15 mouse cellular contexts compared by ENCODE assay signal in genomic region chr19:5839317-5840085, GRCm38 (mm10). TPM values are rescaled to one million over a fixed set of nuclear protein-coding genes. Genes with fewer than 3 reads are reported as not detected.
DNase-seq lines count a peak whose midpoint lies in the region; ATAC-seq and TF ChIP-seq lines count a peak whose summit lies in the region.
"Had no signal": no experiment of that assay in that cellular context is flagged by ENCODE, and none has a peak within 500 bp of the region (broad histone marks: within the 10 kb centered on the region; RNA-seq: fewer than 3 reads in every experiment).

No protein-coding gene starts in this region.

- TF ChIP-seq POLR2A in liver, adult 2 months (IDR thresholded peaks at IDR 0.05; ENCODE audit: extremely low read depth, insufficient read depth, low read length): peak; percentile 74

- H3K27me3 ChIP-seq in heart, postnatal 0 days (ENCODE audit: control insufficient read depth, insufficient read depth, low read length): no peaks in the 10 kb centered on the region
- no peaks in the 10 kb centered on the region for H3K27me3 ChIP-seq in liver, adult 2 months (ENCODE audit: control insufficient read depth, insufficient read depth, low read length)
- H3K27me3 ChIP-seq in liver, embryonic 11.5 days (replicated peaks; ENCODE audit: control insufficient read depth, insufficient read depth, low read length): no peaks in the 10 kb centered on the region
- H3K27me3 ChIP-seq in E14TG2a.4 (ENCODE audit: insufficient read depth, low read length): no peaks in the 10 kb centered on the region
- H3K27me3 ChIP-seq: forebrain, embryonic 12.5 days; neural tube, embryonic 12.5 days had no signal

- peak overlapping the region; percentile 99 for H3K27ac ChIP-seq in heart, postnatal 0 days (ENCODE audit: low read depth)
- peak overlapping the region; percentile 21 for H3K27ac ChIP-seq in liver, adult 2 months (replicated peaks; ENCODE audit: insufficient read depth, low read depth, low read length)
- H3K27ac ChIP-seq in liver, embryonic 11.5 days (ENCODE audit: low read depth, low read length): no peak overlapping the region
- peak overlapping the region; percentile 100 for H3K27ac ChIP-seq in brown adipose tissue, adult 24 weeks (replicated peaks; ENCODE audit: low read depth, low read length)
- H3K27ac ChIP-seq: forebrain, embryonic 12.5 days; neural tube, embryonic 12.5 days had no signal

- H3K9ac ChIP-seq in heart, postnatal 0 days (replicated peaks; ENCODE audit: low read depth, low read length): no peak overlapping the region
- peak overlapping the region; percentile 43 for H3K9ac ChIP-seq in liver, adult 2 months (ENCODE audit: low read depth, low read length)
- H3K9ac ChIP-seq in liver, embryonic 11.5 days (ENCODE audit: low read depth, low read length): no peak overlapping the region
- H3K9ac ChIP-seq: forebrain, embryonic 12.5 days; neural tube, embryonic 12.5 days had no signal

- TF ChIP-seq CTCF in heart, postnatal 0 days (IDR thresholded peaks at IDR 0.05; ENCODE audit: low read depth): no peak
- TF ChIP-seq CTCF in liver, adult 2 months (IDR thresholded peaks at IDR 0.05; ENCODE audit: low read depth, low read length): peak; percentile 39; the same call in 1 of the 2 replicates
- TF ChIP-seq CTCF in E14TG2a.4 (conservative IDR thresholded peaks at IDR 0.05; ENCODE audit: low read length): no peak

- H3K36me3 ChIP-seq in heart, postnatal 0 days (replicated peaks; ENCODE audit: control insufficient read depth, insufficient read depth, low read length): no peaks in the 10 kb centered on the region
- no peaks in the 10 kb centered on the region for H3K36me3 ChIP-seq in liver, adult 2 months (ENCODE audit: control insufficient read depth, insufficient read depth, low read length)
- 0 out of 2 replicates have a peak, but pooled peaks cover 2% of the 10 kb centered on the region for H3K36me3 ChIP-seq in liver, embryonic 11.5 days (ENCODE audit: control insufficient read depth, insufficient read depth, low read length)
- H3K36me3 ChIP-seq in E14TG2a.4 (ENCODE audit: insufficient read depth, low read length): peaks cover 25% of the 10 kb centered on the region; the same call in 1 of the 2 replicates
- H3K36me3 ChIP-seq: forebrain, embryonic 12.5 days; neural tube, embryonic 12.5 days had no signal

- no peak for ATAC-seq in heart, postnatal 0 days (ENCODE audit: insufficient read depth, low read depth)
- no peak for ATAC-seq in liver, embryonic 11.5 days (replicated peaks; ENCODE audit: low FRiP score)
- ATAC-seq in monocyte, adult 5-6 weeks (replicated peaks; ENCODE audit: insufficient number of reproducible peaks, low FRiP score, low TSS enrichment, poor library complexity, severe bottlenecking): no peak
- ATAC-seq: hindbrain, embryonic 16.5 days had no signal

- no peak overlapping the region for H3K4me3 ChIP-seq in heart, postnatal 0 days (ENCODE audit: low read depth, low read length)
- H3K4me3 ChIP-seq in liver, adult 2 months (ENCODE audit: insufficient read depth, low read depth, low read length): peak overlapping the region; percentile 40; the same call in 1 of the 2 replicates
- no peak overlapping the region for H3K4me3 ChIP-seq in liver, embryonic 11.5 days (ENCODE audit: low read depth, low read length)
- 0 out of 2 replicates have a peak overlapping the region, but pooled peaks have one; percentile 87 for H3K4me3 ChIP-seq in E14TG2a.4 (replicated peaks; ENCODE audit: low read length)
- H3K4me3 ChIP-seq in brown adipose tissue, adult 24 weeks (ENCODE audit: insufficient read depth, low read depth, low read length): peak overlapping the region; percentile 67
- H3K4me3 ChIP-seq: forebrain, embryonic 12.5 days; neural tube, embryonic 12.5 days had no signal

- H3K4me1 ChIP-seq in heart, postnatal 0 days (ENCODE audit: control insufficient read depth, insufficient read depth): peaks cover 71% of the 10 kb centered on the region
- peaks cover 19% of the 10 kb centered on the region for H3K4me1 ChIP-seq in liver, adult 2 months (ENCODE audit: control insufficient read depth, insufficient read depth, low read length)
- H3K4me1 ChIP-seq in liver, embryonic 11.5 days (replicated peaks; ENCODE audit: control insufficient read depth, insufficient read depth, low read length): peaks cover 36% of the 10 kb centered on the region
- peaks cover 97% of the 10 kb centered on the region for H3K4me1 ChIP-seq in E14TG2a.4 (replicated peaks; ENCODE audit: low read depth, low read length)
- H3K4me1 ChIP-seq in brown adipose tissue, adult 24 weeks (ENCODE audit: control insufficient read depth, insufficient read depth, insufficient read length, low read length): peaks cover 7% of the 10 kb centered on the region; the same call in 1 of the 2 replicates

- H3K9me3 ChIP-seq in heart, postnatal 0 days (replicated peaks; ENCODE audit: control insufficient read depth, low read length): no peaks in the 10 kb centered on the region
- no peaks in the 10 kb centered on the region for H3K9me3 ChIP-seq in liver, embryonic 11.5 days (ENCODE audit: control insufficient read depth, low read length)
- H3K9me3 ChIP-seq in E14TG2a.4 (ENCODE audit: low read length): no peaks in the 10 kb centered on the region
- H3K9me3 ChIP-seq: forebrain, embryonic 12.5 days; neural tube, embryonic 12.5 days had no signal

- H3K79me2 ChIP-seq in liver, adult 2 months (ENCODE audit: control insufficient read depth, insufficient read depth, low read length): peaks cover 12% of the 10 kb centered on the region

- no peak for TF ChIP-seq EP300 in heart, postnatal 0 days (IDR thresholded peaks at IDR 0.05; ENCODE audit: low read depth)

- WGBS in heart, postnatal 0 days: 72% methylated on average over 14 of the region's 14 CpGs
- WGBS in liver, adult 2 months: 17% methylated on average over 14 of the region's 14 CpGs
- 74% methylated on average over 14 of the region's 14 CpGs for WGBS in liver, embryonic 11.5 days

- peak; percentile 7 for DNase-seq in heart, postnatal 0 days (ENCODE audit: low spot score)
- DNase-seq in heart, adult 8-10 months (ENCODE audit: low spot score): no peak
- DNase-seq in liver, adult 2 months (ENCODE audit: extremely low read depth, low read depth, low spot score): peak; percentile 76
- no peak for DNase-seq in liver, embryonic 11.5 days (ENCODE audit: low spot score)
- DNase-seq in frontal cortex, adult 2 months (ENCODE audit: extremely low spot score in 1 of 2, low spot score in 1 of 2): no peak
- DNase-seq: cerebellum, adult 11 months; layer of hippocampus, adult 9-11 months; right cerebral cortex, adult 18-20 months; thymus, postnatal 36 days had no signal

- H3K4me2 ChIP-seq in heart, postnatal 0 days (ENCODE audit: low read depth, low read length): no peak overlapping the region
- no peak overlapping the region for H3K4me2 ChIP-seq in liver, embryonic 11.5 days
- H3K4me2 ChIP-seq: forebrain, embryonic 12.5 days; neural tube, embryonic 12.5 days had no signal

RNA-seq across cellular contexts. Expression of gene Frmd8, which starts 35.6 kb away (rescaled TPM):
- total RNA-seq in heart, postnatal 0 days (2014; rRNA removed; ENCODE audit: low replicate concordance): 29.1 and 53.8 TPM in 2 replicates
- 12.8 and 14.9 TPM in 2 replicates for polyA plus RNA-seq in heart, postnatal 0 days (2015; fragmentation: Nextera tagmentation; extraction: Ambion mirVana)
- 1 to 10 TPM; 7.1 to 8.1 (median 7.5) TPM for total RNA-seq in heart, adult 8-10 months (2022)
- 5.2 and 5.9 TPM in 2 replicates for total RNA-seq in liver, adult 2 months (2014; rRNA removed)
- 10.3 and 14.2 TPM in 2 replicates for polyA plus RNA-seq in liver, adult 2 months (2012; rRNA removed)
- polyA plus RNA-seq in liver, embryonic 11.5 days (2014; fragmentation: Nextera tagmentation; extraction: Ambion mirVana): 26.8 and 27.9 TPM in 2 replicates
- polyA plus RNA-seq in brown adipose tissue, adult 24 weeks (2012; ENCODE audit: insufficient read depth, insufficient read length, missing spikeins): 6.6 and 7.0 TPM in 2 replicates
- 13.1 and 15.6 TPM in 2 replicates for polyA plus RNA-seq in frontal cortex, adult 2 months (2012; rRNA removed)
- total RNA-seq in monocyte, adult 5-6 weeks (2017): 32.8 to 50.6 TPM (median 34.5 TPM) in 3 replicates

RNA-seq across cellular contexts. Expression of gene Slc25a45, which starts 38.1 kb away (rescaled TPM):
- total RNA-seq in heart, postnatal 0 days (2014; rRNA removed; ENCODE audit: low replicate concordance): 3.1 and 4.8 TPM in 2 replicates
- polyA plus RNA-seq in heart, postnatal 0 days (2015; fragmentation: Nextera tagmentation; extraction: Ambion mirVana): 2.8 and 2.9 TPM in 2 replicates
- total RNA-seq in heart, adult 8-10 months (2022): 1 to 10 TPM; 2.4 to 3.8 (median 2.8) TPM
- total RNA-seq in liver, adult 2 months (2014; rRNA removed): 8.6 and 13.0 TPM in 2 replicates
- polyA plus RNA-seq in liver, adult 2 months (2012; rRNA removed): 52.8 and 57.7 TPM in 2 replicates
- polyA plus RNA-seq in liver, embryonic 11.5 days (2014; fragmentation: Nextera tagmentation; extraction: Ambion mirVana): 7.5 and 8.2 TPM in 2 replicates
- polyA plus RNA-seq in brown adipose tissue, adult 24 weeks (2012; ENCODE audit: insufficient read depth, insufficient read length, missing spikeins): 2.3 and 2.4 TPM in 2 replicates
- 7.8 and 8.7 TPM in 2 replicates for polyA plus RNA-seq in frontal cortex, adult 2 months (2012; rRNA removed)
- total RNA-seq in monocyte, adult 5-6 weeks (2017): 64.4 to 73.5 TPM (median 69.7 TPM) in 3 replicates

RNA-seq across cellular contexts. Expression of gene Tigd3, which starts 54.4 kb away (rescaled TPM):
- total RNA-seq in heart, postnatal 0 days (2014; rRNA removed; ENCODE audit: low replicate concordance): 0.81 and 3.3 TPM in 2 replicates
- 0.85 and 0.91 TPM in 2 replicates for polyA plus RNA-seq in heart, postnatal 0 days (2015; fragmentation: Nextera tagmentation; extraction: Ambion mirVana)
- total RNA-seq in heart, adult 8-10 months (2022): under 1 TPM; 0.23 to 0.50 (median 0.34) TPM
- total RNA-seq in liver, adult 2 months (2014; rRNA removed): 0.18 and 0.27 TPM in 2 replicates
- 0.16 and 0.24 TPM in 2 replicates for polyA plus RNA-seq in liver, adult 2 months (2012; rRNA removed)
- polyA plus RNA-seq in liver, embryonic 11.5 days (2014; fragmentation: Nextera tagmentation; extraction: Ambion mirVana): 3.9 and 4.2 TPM in 2 replicates
- not detected in 2 replicates for polyA plus RNA-seq in brown adipose tissue, adult 24 weeks (2012; ENCODE audit: insufficient read depth, insufficient read length, missing spikeins)
- 4.6 and 4.9 TPM in 2 replicates for polyA plus RNA-seq in frontal cortex, adult 2 months (2012; rRNA removed)
- 0.64 to 0.97 TPM (median 0.95 TPM) in 3 replicates for total RNA-seq in monocyte, adult 5-6 weeks (2017)

Comparison
In these comparisons a context has a peak if more than half of its experiments do, and no peak if none do; other contexts are left out.
1. DNase-seq: peak in heart, postnatal 0 days (single experiment) and liver, adult 2 months (single experiment); none in heart, adult 8-10 months (single experiment), liver, embryonic 11.5 days (single experiment) and frontal cortex, adult 2 months (0 of 2).
2. H3K4me3 ChIP-seq: peak in liver, adult 2 months (single experiment), E14TG2a.4 (single experiment) and brown adipose tissue, adult 24 weeks (single experiment); none in heart, postnatal 0 days (single experiment) and liver, embryonic 11.5 days (single experiment).